Mouse (Mus musculus): Measurements from ENCODE around the gene Susd5. TPM values are rescaled to one million over a fixed set of nuclear protein-coding genes. Genes with fewer than 3 reads are reported as not detected.

The Susd5 gene
- total RNA-seq (2021), result 10 to 100 TPM; 10.4 to 12.9 TPM

DNA sequence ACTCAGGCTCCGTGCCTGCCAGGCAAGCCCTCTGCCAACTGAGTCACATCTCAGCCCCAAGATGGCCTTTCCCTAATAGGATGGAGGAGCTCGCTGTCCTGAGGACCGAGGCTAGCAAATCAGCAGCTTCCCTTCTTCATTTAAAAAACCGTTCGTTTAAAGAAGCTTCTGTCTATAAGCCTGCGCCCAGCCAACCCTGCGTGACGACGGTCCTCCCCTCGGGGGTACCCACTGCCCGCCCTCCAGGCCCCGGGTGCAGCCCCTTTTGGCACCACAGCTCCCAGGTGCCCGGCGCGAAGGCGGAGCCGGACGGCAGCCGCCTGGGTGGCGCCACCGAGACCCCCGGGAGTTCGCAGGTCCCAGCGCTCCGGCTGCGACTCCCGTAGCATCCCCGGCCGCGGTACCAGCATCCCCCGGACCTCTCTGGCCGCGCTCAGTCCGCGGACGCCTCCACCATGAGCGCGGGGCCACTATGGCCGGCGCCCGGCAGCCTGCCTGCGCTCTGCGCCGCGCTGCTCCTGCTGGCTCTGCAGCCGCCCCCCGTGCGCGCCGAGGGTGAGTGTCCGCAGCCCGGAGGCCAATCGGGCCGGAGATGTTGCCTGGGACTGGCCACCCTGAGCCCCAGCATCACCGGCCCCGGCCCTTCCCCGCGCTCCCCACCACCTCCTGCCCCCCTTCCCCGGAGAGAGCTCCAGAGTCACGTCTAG lies at the start of gene Susd5:
TSS of gene Susd5 (plus strand) at position 51 of the 707 bp plus-strand sequence.
- intact Hi-C loops (cut with DNase I), result no loop called here
- peak; percentile 13 to 29 for DNase-seq (ENCODE audit: low spot score in 2 of 2)

DNA sequence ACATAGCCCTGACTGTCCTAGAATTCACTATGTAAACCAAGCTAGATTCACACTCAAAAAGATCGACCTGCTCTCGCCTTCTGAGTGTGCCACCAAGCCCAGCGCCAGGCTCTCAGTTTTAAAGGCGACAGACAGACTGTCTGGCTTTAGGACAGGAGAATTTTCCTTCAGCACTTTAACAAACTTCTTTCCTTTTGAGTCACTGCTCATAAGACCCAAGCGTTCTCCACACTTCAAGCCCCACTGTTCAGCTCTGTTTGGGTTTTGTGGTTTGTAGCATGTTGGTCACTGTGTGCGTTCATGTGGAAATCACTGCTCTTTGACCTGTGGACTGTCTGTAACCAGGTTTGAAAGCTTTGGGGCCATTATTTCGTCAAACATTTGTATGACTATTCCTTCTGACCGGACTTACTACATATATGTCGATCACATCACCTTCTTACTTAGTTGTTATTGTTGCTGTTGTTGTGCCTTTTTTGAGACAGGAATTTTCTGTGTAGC lies 49.0 kb upstream of the Susd5 start:
- DNase-seq (ENCODE audit: low spot score in 2 of 2), result no peak
- intact Hi-C loops (cut with DNase I), result no loop called here

DNA sequence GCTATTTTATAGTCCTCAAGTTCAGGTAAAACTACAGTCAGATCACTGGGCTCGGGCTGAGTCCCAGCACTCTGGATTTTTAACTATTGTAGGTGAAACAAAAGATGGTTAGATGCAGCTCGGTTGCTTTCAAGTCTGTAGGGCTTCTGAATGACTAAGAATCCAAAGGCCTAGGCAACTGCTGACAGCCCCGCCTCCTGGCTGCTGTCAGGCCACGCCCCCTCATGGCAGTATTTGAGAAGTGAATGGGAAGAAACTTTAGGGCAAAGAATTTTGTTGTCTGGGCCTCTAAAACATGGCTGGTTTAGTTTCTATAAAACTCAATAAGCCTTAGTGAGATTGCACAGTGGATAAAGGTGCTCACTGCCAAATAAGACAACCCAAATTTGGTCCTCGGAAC lies 47.4 kb upstream of the Susd5 start:
- intact Hi-C loops (cut with DNase I), result no loop called here
- no peak for DNase-seq (ENCODE audit: low spot score in 2 of 2)

DNA sequence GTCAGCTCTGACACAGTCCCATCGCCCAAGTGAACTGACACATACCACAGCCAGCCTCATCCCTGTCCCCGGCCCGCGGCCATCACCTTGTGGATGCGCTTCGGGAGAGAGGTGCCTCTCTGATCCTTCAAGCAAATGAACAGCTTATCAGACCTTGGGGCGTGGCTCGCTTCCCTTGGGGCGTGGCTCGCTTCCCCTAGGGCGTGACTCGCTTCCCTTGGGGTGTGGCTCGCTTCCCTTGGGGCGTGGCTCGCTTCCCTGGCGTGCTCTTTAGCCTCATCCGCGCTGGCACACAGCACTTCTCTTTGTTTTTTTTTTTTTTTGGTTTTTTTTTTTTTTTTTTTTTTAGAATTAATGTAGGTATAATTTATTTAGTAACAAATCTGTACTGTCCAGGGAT lies 45.7 kb upstream of the Susd5 start:
- intact Hi-C loops (cut with DNase I), result no loop called here
- no peak for DNase-seq (ENCODE audit: low spot score in 2 of 2)

DNA sequence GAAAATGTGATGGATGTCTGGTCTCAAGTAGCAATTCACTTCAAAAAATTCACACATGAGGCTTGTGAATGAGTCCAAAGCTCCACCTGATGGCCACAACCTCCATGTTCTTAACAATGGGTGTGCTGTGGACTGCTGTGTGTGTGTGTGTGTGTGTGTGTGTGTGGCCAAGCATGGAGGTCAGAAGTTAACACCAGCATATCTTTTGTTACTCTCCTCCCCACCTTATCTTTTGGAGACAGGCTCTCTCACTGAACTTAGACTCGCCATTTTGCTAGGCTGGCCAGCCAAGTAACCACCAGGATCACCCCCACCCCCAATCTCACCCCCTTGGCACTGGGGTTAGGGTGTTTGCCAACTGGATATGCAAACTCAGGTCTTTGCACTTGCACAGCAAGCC lies 42.9 kb upstream of the Susd5 start:
- intact Hi-C loops (cut with DNase I), result no loop called here
- DNase-seq (ENCODE audit: low spot score in 2 of 2), result no peak

DNA sequence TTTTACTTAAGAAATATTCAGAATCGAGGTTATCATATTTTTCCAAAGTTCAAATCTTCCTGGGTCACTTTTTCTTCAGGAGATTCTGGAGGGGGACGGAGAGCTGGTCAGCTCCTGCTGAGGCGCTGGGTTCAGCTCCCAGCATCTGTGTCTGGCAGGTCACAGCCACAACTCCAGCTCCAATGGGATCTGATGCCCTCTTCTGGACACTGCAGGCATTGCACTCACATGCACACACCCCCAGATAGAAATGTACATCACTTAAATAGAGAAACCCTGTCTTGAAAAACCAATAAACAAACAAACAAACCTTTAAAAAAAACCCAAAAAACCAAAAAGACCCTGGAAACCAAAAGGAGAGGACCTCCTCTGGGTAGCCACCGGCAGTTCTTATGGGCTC lies 41.2 kb upstream of the Susd5 start:
- no peak for DNase-seq (ENCODE audit: low spot score in 2 of 2)
- intact Hi-C loops (cut with DNase I), result no loop called here

DNA sequence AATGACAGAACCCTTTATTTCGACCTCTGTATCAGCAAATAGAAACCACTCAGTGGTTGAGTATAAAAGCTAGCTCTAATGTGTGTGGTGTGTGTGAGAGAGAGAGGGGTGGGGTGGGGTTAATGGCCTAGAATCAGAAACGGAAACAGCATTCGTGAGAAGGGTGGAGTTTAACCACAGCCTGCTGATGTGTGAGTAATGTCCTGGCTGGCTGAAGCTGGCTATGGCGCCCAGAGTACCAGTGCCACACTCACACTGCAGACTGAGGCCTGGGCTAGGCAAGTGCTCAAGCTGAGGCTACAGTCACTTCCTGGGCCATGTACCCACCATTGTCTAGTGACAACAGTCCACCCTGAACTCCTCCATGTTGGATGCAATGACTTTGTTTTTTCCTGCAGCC lies 40.5 kb upstream of the Susd5 start:
- no peak for DNase-seq (ENCODE audit: low spot score in 2 of 2)
- intact Hi-C loops (cut with DNase I), result no loop called here

DNA sequence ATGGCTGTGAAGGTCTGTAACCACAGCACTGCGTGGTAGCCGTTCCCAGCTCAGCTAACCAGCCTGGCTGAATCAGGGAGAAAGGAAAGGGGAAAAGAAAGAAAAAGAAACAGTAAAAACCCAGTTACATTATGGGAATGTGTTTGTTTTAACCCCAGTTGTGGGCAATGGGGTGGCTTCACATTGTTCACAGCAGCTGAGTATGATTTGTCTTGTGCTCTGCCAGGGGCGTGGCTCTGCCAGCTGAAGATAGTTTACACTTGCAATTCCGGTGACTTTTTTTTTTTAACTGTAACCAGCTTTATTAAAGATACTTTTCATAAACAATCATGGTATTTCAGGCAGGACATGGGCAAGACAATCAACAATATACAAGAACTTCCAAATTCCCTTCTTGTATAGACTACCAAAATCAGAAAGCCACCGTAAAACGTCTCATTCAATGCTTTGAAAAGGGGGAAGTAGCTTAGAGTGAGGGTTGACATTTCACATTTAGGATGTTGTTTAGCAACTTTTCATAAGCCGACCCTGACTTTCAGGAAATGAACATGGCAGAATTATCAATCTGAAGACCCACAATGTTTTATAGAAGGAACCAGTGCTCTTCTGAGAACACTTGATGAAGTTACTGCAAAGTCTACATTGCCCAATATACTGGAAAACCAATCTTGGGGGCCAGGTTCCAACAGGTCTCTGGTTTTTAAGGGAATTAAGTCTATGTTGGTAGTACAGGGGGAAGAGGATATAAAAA lies 37.8 kb upstream of the Susd5 start:
- DNase-seq (ENCODE audit: low spot score in 2 of 2), result no peak
- intact Hi-C loops (cut with DNase I), result no loop called here

DNA sequence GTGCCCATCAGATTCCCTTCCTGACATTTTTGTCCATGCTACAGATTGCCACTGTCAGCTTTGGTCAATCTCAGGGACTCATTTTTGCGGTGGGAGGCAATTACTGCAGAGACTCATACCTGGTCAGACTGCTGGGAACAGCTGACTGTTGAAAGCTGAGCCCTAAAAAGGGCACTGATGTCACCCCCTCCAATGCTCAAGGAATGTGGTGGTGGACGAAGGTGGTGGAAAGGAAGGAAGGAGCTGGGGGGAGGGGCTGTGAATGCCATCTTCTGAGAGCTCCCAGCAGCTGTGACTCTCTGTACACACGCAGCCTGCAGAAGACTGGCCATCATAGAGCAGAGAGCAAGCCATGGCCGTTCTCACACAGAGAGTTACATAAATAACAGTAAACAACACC lies 34.8 kb upstream of the Susd5 start:
- intact Hi-C loops (cut with DNase I), result no loop called here
- DNase-seq (ENCODE audit: low spot score in 2 of 2), result no peak

DNA sequence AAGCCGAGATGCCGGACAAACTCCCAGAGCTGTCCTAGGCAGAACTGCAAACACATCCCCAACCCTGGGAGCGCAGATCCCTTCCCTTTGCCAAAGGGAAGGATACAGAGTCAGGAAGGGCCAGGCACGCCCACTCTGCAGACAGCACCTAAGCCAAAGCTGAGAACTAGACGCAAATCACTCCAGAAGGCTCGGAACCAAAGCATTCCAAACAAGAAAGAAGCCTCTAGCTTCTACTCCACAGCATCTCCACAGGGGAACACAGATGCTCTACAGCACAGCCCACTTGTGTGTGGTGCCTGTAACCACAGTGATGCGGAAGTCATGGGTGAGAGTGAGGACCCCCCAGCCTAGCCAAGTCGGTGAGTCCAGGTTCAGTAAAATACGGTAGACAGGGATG lies 31.8 kb upstream of the Susd5 start:
- intact Hi-C loops (cut with DNase I), result no loop called here
- DNase-seq (ENCODE audit: low spot score in 2 of 2), result peak in 1 of 2 experiments; percentile 23

DNA sequence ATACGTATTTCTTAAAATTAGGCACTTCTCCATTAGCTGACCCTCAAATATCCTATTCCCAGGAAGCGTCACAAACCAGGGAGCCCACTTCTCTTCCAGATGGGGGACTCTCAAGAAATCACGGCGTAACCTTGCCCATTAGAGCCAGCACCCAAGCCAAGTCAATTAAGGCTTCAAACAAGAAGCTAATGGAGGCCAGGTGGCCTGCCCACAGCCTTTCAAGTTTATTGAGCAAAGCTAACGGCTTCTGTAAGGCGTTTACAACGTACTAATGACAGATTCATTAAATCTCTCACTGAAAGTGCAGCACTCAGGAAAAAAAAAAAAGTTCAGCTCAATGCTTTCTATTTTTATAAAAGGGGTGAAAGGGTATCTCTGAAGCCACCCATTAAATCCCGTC lies 31.1 kb upstream of the Susd5 start:
- no peak for DNase-seq (ENCODE audit: low spot score in 2 of 2)
- intact Hi-C loops (cut with DNase I), result no loop called here

DNA sequence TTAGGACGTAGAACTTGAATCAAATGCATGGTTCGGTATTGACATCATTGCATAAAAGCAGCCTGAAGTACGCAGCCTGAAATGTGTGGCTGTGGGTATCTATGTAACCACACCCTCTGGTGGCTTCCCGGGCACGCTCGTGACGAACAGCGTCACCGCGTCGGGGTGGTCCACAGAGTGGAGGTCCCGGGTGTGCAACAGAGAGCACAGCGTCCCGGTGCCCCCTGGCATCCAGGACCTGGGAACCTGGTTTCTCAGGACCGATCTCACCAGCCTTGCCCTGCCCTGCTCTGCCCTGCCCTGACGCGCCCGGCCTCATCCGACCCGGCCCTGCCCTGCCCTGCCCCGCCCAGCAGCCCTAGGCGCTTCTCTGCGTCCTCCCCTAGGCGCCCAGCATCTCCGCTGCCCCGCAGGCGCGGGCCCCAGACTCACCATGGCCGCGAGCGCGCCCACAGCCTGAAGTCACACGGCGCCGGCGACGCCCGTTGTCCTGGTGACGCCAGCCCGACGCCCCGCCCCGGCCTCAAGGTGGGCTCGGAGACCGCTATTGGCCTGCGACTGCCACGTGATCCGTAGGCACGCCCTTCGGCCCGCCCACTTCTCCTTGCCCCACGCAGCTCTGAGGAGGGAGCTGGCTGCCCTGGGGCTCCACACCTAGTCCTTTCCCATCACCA lies 30.5 kb upstream of the Susd5 start:
- intact Hi-C loops (cut with DNase I), result no loop called here
- peak; percentile 88 to 94 for DNase-seq (ENCODE audit: low spot score in 2 of 2)

DNA sequence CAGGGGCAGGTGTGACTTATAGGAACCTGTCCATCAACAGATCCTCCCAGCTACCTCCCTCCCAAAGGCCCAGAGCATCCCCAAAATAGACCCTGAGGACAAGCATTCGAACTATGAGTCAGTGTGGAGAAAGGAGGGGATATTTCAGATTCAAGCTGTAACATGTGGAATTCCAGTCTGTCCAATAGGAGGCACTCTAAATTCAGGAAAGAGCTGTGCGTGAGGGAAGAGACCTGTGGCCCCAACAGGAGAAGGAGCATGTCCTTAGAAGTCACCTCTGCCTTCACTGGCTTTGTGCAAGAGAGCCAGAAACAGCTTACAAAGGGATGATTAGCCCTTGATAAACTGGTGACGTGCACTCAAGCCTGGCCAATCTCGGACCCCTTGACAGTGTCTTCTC lies 16.0 kb upstream of the Susd5 start:
- peak in 1 of 2 experiments; percentile 25 for DNase-seq (ENCODE audit: low spot score in 2 of 2)
- intact Hi-C loops (cut with DNase I), result loop anchor here (5.0 kb wide), 1 partner anchor 71 kb away; no protein-coding TSS in a partner anchor

DNA sequence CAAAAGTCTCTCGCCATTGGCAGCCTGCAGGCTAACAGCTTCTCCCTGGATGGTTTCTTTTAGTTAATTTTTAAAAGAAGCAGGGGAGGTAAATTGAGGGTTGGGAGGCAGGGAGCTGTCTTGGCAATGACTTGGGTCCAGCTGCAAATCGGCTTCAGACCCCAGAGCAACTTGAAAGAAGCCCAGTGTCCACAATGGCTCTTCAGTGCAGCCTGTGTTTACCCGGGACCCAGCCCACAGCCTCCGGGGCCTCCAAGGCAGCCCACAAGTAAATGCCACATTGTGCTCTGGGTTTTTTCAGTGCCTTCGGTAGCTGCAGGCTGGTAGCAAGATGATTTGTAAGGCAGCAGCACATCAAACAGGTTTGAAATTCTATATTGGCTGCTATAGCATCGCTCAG lies 14.4 kb upstream of the Susd5 start:
- peak; percentile 10 to 27 for DNase-seq (ENCODE audit: low spot score in 2 of 2)
- intact Hi-C loops (cut with DNase I), result loop anchor here (5.0 kb wide), 1 partner anchor 70 kb away; no protein-coding TSS in a partner anchor

DNA sequence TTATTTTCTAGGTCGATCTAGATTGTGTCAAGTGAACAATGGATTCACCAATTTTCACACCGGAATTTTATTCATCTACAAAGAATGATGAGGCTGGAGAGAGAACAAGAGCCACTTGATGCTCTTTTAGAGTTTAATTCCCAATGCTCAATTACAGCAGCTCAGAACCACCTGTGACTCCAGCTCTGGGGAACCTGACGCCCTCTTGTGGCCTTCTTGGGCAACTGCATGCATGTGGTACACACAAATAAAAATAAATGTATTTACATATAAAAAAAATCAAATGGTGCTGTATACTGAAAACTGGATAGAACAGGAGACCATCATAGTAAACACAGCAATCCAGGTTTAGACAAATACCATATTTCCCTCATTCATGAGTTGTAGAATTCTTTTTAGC lies 12.5 kb upstream of the Susd5 start:
- no peak for DNase-seq (ENCODE audit: low spot score in 2 of 2)
- intact Hi-C loops (cut with DNase I), result loop anchor here (5.0 kb wide), 1 partner anchor 68 kb away; no protein-coding TSS in a partner anchor

DNA sequence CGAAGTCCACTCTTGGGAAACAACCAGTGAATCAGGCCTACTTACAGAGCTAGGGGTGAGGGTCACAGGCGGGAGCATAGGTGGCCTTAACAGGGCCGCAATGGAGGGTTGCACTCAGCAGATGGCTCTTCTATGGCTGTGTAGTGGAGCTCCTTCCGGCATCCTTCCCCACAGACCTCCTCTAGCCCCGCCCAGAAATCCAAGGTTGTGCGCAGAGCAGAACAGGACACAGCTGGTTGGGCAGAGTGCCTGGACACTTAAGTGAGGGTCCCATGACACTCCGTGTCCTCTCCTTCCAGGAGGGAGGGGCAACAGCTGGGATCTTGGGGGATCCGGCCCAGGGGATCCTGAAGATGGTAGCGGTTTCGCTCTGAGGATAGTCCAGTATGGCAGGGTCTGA lies 10.9 kb upstream of the Susd5 start, which contains the start of gene Fbxl2:
TSS of gene Fbxl2 (minus strand) at position 164 of the 400 bp plus-strand sequence.
- no peak for DNase-seq (ENCODE audit: low spot score in 2 of 2)
- intact Hi-C loops (cut with DNase I), result no loop called here

DNA sequence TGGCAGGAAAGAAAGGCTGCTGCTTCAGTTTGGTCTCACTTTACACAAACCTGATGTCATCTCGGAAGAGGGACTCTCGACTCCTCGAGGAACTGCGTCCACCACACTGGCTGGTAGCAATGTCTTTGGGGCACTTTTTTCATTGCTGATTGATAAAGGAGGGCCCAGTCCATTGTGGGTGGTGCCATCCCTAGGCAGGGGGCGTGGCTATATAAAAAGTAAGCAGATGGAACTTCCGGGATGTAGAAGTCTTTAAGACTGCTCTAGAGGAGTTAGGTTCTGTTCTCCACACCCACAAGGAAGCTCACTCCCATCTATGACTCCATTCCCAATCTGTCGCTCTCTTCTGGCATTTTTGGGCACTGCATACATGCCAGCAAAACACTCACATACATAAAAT lies 10.3 kb upstream of the Susd5 start:
- intact Hi-C loops (cut with DNase I), result no loop called here
- DNase-seq (ENCODE audit: low spot score in 2 of 2), result no peak

DNA sequence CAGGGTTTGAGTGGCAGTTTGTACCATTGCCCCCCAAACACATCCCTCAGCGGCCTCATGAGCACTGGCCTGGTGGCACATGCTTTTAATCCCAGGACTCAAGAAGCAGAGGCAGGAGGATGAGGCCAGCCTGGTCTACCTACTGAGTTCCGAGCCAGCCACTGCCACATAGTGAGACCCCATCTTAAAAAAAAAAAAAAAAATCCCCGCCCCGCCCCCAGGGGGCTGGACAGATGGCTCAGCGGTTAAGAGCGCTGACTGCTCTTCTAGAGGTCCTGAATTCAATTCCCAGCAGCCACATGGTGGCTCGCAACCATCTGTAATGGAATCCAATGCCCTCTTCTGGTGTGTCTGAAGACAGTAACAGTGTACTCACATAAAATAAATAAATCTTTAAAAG lies 6.8 kb upstream of the Susd5 start:
- DNase-seq (ENCODE audit: low spot score in 2 of 2), result no peak
- intact Hi-C loops (cut with DNase I), result no loop called here

DNA sequence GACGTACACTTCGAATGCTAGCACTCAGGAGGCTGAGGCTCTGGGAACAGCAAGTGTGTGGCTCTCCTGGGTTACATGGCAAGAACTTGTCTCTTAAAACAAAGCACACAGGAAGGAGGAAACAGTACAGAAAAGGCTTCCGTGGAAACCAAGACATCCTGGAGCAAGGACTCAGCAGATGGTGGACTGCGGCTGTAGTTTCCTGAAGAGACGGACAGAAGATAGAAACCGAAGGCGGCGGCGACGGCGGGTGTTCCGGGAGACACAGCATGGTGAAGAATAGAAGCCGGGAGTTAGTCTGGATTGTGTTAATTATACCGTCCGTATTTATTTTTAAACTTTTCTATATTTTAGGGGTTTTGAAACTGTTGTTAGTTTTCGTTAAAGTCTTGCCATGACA lies 6.2 kb upstream of the Susd5 start:
- peak; percentile 39 to 78 for DNase-seq (ENCODE audit: low spot score in 2 of 2)
- intact Hi-C loops (cut with DNase I), result no loop called here

DNA sequence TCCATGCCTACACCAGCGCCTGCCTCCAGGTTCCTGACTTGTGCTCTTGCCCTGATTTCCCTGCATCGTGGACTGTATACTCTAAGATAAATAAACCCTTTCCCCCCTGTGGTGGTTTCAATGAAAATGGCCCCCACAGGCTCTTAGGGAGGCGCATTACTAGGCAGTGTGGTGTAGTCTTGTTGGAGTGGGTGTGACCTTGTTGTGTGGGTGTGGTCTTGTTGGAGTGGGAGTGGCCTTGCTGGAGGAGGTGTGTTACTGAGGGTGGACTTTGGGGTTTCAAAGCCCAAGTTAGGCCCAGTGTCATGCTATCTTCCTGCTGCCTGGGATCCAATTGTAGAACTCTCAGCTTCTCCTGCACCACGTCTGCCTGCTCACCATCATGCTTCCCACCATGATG lies 4.9 kb upstream of the Susd5 start:
- no peak for DNase-seq (ENCODE audit: low spot score in 2 of 2)
- intact Hi-C loops (cut with DNase I), result no loop called here
